Mouse (Mus musculus) C2C12 (cell line): ENCODE data around the gene Atg4b.

Experiments used
- CTCF ChIP-seq: IDR thresholded peaks from one replicate; pipeline ENCODE4 v1.5.1; 2011; ENCODE audit not compliant: control insufficient read depth, insufficient read depth, insufficient read length
- MAX ChIP-seq: IDR thresholded peaks from one replicate; pipeline ENCODE4 v1.6.1; 2011; ENCODE audit warnings: mild to moderate bottlenecking, control low read depth
- USF1 ChIP-seq: IDR thresholded peaks from one replicate; pipeline ENCODE4 v1.6.1; 2011; ENCODE audit warnings: low read depth, mild to moderate bottlenecking, control low read depth, moderate library complexity

DNA sequence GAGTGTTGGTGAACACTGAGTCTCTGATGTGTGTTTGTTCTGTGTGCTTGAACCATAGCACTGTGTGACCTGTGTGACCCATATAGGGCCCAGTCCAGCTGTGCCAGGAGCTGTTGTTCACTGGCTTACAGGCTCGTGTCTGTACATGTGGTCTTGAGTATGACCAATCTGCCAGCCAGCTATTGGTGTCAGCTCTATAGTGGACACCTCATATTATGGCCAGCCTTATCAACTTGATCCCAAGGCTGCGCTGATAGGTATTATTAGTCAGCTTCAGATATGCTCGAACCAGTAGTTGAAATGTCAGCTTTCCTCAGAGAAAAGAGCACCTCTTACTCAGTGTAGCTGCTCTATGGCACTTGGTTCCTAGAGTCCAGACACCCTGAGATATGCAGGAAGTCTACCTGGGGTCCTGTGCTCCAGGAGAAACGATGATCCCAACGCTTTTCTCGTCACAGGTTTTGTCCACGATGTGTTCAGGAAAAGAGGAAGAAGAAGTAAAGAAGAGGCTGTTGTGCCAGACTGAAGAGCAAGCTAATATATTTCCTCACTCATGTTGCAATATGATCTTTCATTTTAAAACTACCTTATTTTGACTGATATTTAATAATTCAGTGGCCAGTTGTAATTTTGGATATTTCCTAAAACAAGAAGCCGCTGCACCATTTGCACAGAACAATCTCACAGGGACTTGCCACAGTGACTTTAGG, 66.7 kb downstream of the Atg4b start:
- TF ChIP-seq CTCF (no peak), MAX (no peak), USF1 (no peak)
